Mouse (Mus musculus): ENCODE measurements around the gene Fndc8. TPM values are rescaled to one million over a fixed set of nuclear protein-coding genes. Genes with fewer than 3 reads are reported as not detected.
A peak's percentile ranks its signal among the peaks of the same experiment; 100 is the strongest.
"Not testable (repeated sequence)": the region's sequence is repeated elsewhere in the genome, so short reads cannot be mapped to it uniquely, and the experiment has no call there.

The Fndc8 gene
- polyA plus RNA-seq, 1 experiment from 2014 or later = 0.18 TPM

- 88% methylated on average over 6 of the region's 6 CpGs for WGBS
- ATAC-seq (replicated peaks; ENCODE audit: insufficient number of reproducible peaks, low FRiP score, low TSS enrichment, low read depth); H3K9ac ChIP-seq (replicated peaks; ENCODE audit: low read length); H3K4me1 ChIP-seq (ENCODE audit: control insufficient read depth, insufficient read depth, low read length); H3K27ac ChIP-seq (replicated peaks; ENCODE audit: low read depth, low read length); H3K9me3 ChIP-seq (replicated peaks; ENCODE audit: control insufficient read depth, low read length); DNase-seq (ENCODE audit: low spot score); H3K4me3 ChIP-seq (ENCODE audit: low read depth, low read length); H3K36me3 ChIP-seq (replicated peaks; ENCODE audit: control insufficient read depth, insufficient read depth, low read depth, low read length); H3K4me2 ChIP-seq (ENCODE audit: low read depth, low read length): not testable (repeated sequence)
- peaks cover 10% of the 10 kb centered on the region for H3K27me3 ChIP-seq (ENCODE audit: control insufficient read depth, insufficient read depth, low read length)
Observed at GRCm38 (mm10) chr11:82923910-82924309, 32.0 kb downstream of the Fndc8 start.

- ATAC-seq (replicated peaks; ENCODE audit: insufficient number of reproducible peaks, low FRiP score, low TSS enrichment, low read depth) = no peak
- no peak for DNase-seq (ENCODE audit: low spot score)
- no peak overlapping the region for H3K4me3 ChIP-seq (ENCODE audit: low read depth, low read length)
- H3K27ac ChIP-seq (replicated peaks; ENCODE audit: low read depth, low read length) = no peak overlapping the region
- WGBS = 27% methylated on average over 20 of the region's 20 CpGs
- H3K9me3 ChIP-seq (replicated peaks; ENCODE audit: control insufficient read depth, low read length) = no peaks in the 10 kb centered on the region
- no peaks in the 10 kb centered on the region for H3K36me3 ChIP-seq (replicated peaks; ENCODE audit: control insufficient read depth, insufficient read depth, low read depth, low read length)
- H3K4me1 ChIP-seq (ENCODE audit: control insufficient read depth, insufficient read depth, low read length) = no peaks in the 10 kb centered on the region
- no peak overlapping the region for H3K4me2 ChIP-seq (ENCODE audit: low read depth, low read length)
- H3K9ac ChIP-seq (replicated peaks; ENCODE audit: low read length) = no peak overlapping the region
- H3K27me3 ChIP-seq (ENCODE audit: control insufficient read depth, insufficient read depth, low read length) = peaks cover 31% of the 10 kb centered on the region
Observed at GRCm38 (mm10) chr11:82928897-82929632, 37.1 kb downstream of the Fndc8 start.

GRCm38 (mm10) chr11:82929633-82929950 lies 37.7 kb downstream of the Fndc8 start:
- H3K4me2 ChIP-seq (ENCODE audit: low read depth, low read length) = no peak overlapping the region
- H3K27me3 ChIP-seq (ENCODE audit: control insufficient read depth, insufficient read depth, low read length) = peaks cover 37% of the 10 kb centered on the region
- no peak overlapping the region for H3K4me3 ChIP-seq (ENCODE audit: low read depth, low read length)
- DNase-seq (ENCODE audit: low spot score) = no peak
- no peaks in the 10 kb centered on the region for H3K36me3 ChIP-seq (replicated peaks; ENCODE audit: control insufficient read depth, insufficient read depth, low read depth, low read length)
- H3K27ac ChIP-seq (replicated peaks; ENCODE audit: low read depth, low read length) = no peak overlapping the region
- H3K4me1 ChIP-seq (ENCODE audit: control insufficient read depth, insufficient read depth, low read length) = no peaks in the 10 kb centered on the region
- ATAC-seq (replicated peaks; ENCODE audit: insufficient number of reproducible peaks, low FRiP score, low TSS enrichment, low read depth) = no peak
- no peaks in the 10 kb centered on the region for H3K9me3 ChIP-seq (replicated peaks; ENCODE audit: control insufficient read depth, low read length)
- no peak overlapping the region for H3K9ac ChIP-seq (replicated peaks; ENCODE audit: low read length)
- WGBS = 49% methylated on average over 3 of the region's 3 CpGs

- Histone ChIP-seq H3K27me3 (ENCODE audit: control insufficient read depth, insufficient read depth, low read length) (peaks cover 39% of the 10 kb centered on the region), H3K4me2 (ENCODE audit: low read depth, low read length) (peak overlapping the region; percentile 82), H3K4me3 (ENCODE audit: low read depth, low read length) (peak overlapping the region; percentile 46)
- H3K27ac ChIP-seq (replicated peaks; ENCODE audit: low read depth, low read length); DNase-seq (ENCODE audit: low spot score); H3K36me3 ChIP-seq (replicated peaks; ENCODE audit: control insufficient read depth, insufficient read depth, low read depth, low read length); H3K9ac ChIP-seq (replicated peaks; ENCODE audit: low read length); H3K4me1 ChIP-seq (ENCODE audit: control insufficient read depth, insufficient read depth, low read length); ATAC-seq (replicated peaks; ENCODE audit: insufficient number of reproducible peaks, low FRiP score, low TSS enrichment, low read depth); H3K9me3 ChIP-seq (replicated peaks; ENCODE audit: control insufficient read depth, low read length): not testable (repeated sequence)
- 2% methylated on average over 56 of the region's 85 CpGs for WGBS
Observed at GRCm38 (mm10) chr11:82930391-82930955, 38.5 kb downstream of the Fndc8 start.

GRCm38 (mm10) chr11:82931161-82931560 lies 39.2 kb downstream of the Fndc8 start:
- H3K4me3 ChIP-seq (ENCODE audit: low read depth, low read length) = peak overlapping the region; percentile 46
- not testable (repeated sequence) for H3K9me3 ChIP-seq (replicated peaks; ENCODE audit: control insufficient read depth, low read length); H3K4me1 ChIP-seq (ENCODE audit: control insufficient read depth, insufficient read depth, low read length); DNase-seq (ENCODE audit: low spot score); H3K36me3 ChIP-seq (replicated peaks; ENCODE audit: control insufficient read depth, insufficient read depth, low read depth, low read length); H3K27ac ChIP-seq (replicated peaks; ENCODE audit: low read depth, low read length); ATAC-seq (replicated peaks; ENCODE audit: insufficient number of reproducible peaks, low FRiP score, low TSS enrichment, low read depth)
- peaks cover 40% of the 10 kb centered on the region for H3K27me3 ChIP-seq (ENCODE audit: control insufficient read depth, insufficient read depth, low read length)
- H3K4me2 ChIP-seq (ENCODE audit: low read depth, low read length) = peak overlapping the region; percentile 82
- WGBS = 1% methylated on average over 56 of the region's 63 CpGs
- H3K9ac ChIP-seq (replicated peaks; ENCODE audit: low read length) = 0 out of 2 replicates have a peak overlapping the region, but pooled peaks have one; percentile 2

GRCm38 (mm10) chr11:82931671-82932450 lies 39.9 kb downstream of the Fndc8 start:
- not testable (repeated sequence) for H3K9me3 ChIP-seq (replicated peaks; ENCODE audit: control insufficient read depth, low read length); H3K36me3 ChIP-seq (replicated peaks; ENCODE audit: control insufficient read depth, insufficient read depth, low read depth, low read length); H3K4me1 ChIP-seq (ENCODE audit: control insufficient read depth, insufficient read depth, low read length); ATAC-seq (replicated peaks; ENCODE audit: insufficient number of reproducible peaks, low FRiP score, low TSS enrichment, low read depth); H3K27ac ChIP-seq (replicated peaks; ENCODE audit: low read depth, low read length); DNase-seq (ENCODE audit: low spot score)
- Histone ChIP-seq H3K9ac (replicated peaks; ENCODE audit: low read length) (peak overlapping the region; percentile 2; the same call in 1 of the 2 replicates), H3K27me3 (ENCODE audit: control insufficient read depth, insufficient read depth, low read length) (peaks cover 45% of the 10 kb centered on the region), H3K4me2 (ENCODE audit: low read depth, low read length) (peak overlapping the region; percentile 82), H3K4me3 (ENCODE audit: low read depth, low read length) (peak overlapping the region; percentile 46)
- under 1% methylated on average over 99 of the region's 119 CpGs for WGBS

- no peak overlapping the region for H3K27ac ChIP-seq (replicated peaks; ENCODE audit: low read depth, low read length)
- 1% methylated on average over 28 of the region's 29 CpGs for WGBS
- DNase-seq (ENCODE audit: low spot score) (no peak), ATAC-seq (replicated peaks; ENCODE audit: insufficient number of reproducible peaks, low FRiP score, low TSS enrichment, low read depth) (no peak)
- H3K9me3 ChIP-seq (replicated peaks; ENCODE audit: control insufficient read depth, low read length) = no peaks in the 10 kb centered on the region
- peaks cover 42% of the 10 kb centered on the region for H3K27me3 ChIP-seq (ENCODE audit: control insufficient read depth, insufficient read depth, low read length)
- H3K4me1 ChIP-seq (ENCODE audit: control insufficient read depth, insufficient read depth, low read length) = no peaks in the 10 kb centered on the region
- H3K9ac ChIP-seq (replicated peaks; ENCODE audit: low read length) = 0 out of 2 replicates have a peak overlapping the region, but pooled peaks have one; percentile 8
- peak overlapping the region; percentile 82 for H3K4me2 ChIP-seq (ENCODE audit: low read depth, low read length)
- H3K36me3 ChIP-seq (replicated peaks; ENCODE audit: control insufficient read depth, insufficient read depth, low read depth, low read length) = no peaks in the 10 kb centered on the region
- H3K4me3 ChIP-seq (ENCODE audit: low read depth, low read length) = peak overlapping the region; percentile 46
Observed at GRCm38 (mm10) chr11:82933186-82933585, 41.3 kb downstream of the Fndc8 start.

GRCm38 (mm10) chr11:82943336-82943735 lies 51.4 kb downstream of the Fndc8 start:
- no peaks in the 10 kb centered on the region for H3K27me3 ChIP-seq (ENCODE audit: control insufficient read depth, insufficient read depth, low read length)
- no peak overlapping the region for H3K4me2 ChIP-seq (ENCODE audit: low read depth, low read length)
- no peaks in the 10 kb centered on the region for H3K36me3 ChIP-seq (replicated peaks; ENCODE audit: control insufficient read depth, insufficient read depth, low read depth, low read length)
- ATAC-seq (replicated peaks; ENCODE audit: insufficient number of reproducible peaks, low FRiP score, low TSS enrichment, low read depth) (no peak), DNase-seq (ENCODE audit: low spot score) (peak; percentile 36)
- no peaks in the 10 kb centered on the region for H3K4me1 ChIP-seq (ENCODE audit: control insufficient read depth, insufficient read depth, low read length)
- H3K9ac ChIP-seq (replicated peaks; ENCODE audit: low read length) = no peak overlapping the region
- WGBS = 37% methylated on average over 6 of the region's 6 CpGs
- no peak overlapping the region for H3K4me3 ChIP-seq (ENCODE audit: low read depth, low read length)
- no peak overlapping the region for H3K27ac ChIP-seq (replicated peaks; ENCODE audit: low read depth, low read length)
- H3K9me3 ChIP-seq (replicated peaks; ENCODE audit: control insufficient read depth, low read length) = no peaks in the 10 kb centered on the region

Measured in embryonic facial prominence, embryonic 11.5 days (tissue).